Mouse (Mus musculus): ENCODE results near the gene Ralgps1. TPM values are rescaled to one million over a fixed set of nuclear protein-coding genes. Genes with fewer than 3 reads are reported as not detected.

Ralgps1 gene
- total and polyA plus RNA-seq, 2 experiments from 2014 or later = 20.7 to 69.9 TPM

DNA sequence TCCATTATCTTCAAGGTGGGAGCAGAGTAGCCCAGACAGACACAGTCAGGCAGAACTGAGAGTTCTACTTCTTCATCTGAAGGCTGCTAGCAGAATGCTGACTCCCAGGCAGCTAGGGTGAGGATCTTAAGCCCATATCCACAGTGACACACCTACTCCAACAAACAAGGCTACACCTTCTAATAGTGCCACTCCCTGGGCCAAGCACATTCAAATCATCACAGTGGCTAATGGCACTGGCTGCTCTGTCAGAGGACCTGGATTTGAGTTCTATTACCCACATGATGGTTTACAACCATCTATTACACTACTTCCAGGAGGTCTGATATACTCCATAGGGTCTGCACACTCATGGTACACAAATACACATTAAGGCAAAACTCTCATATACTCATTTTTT, 21.7 kb upstream of the Ralgps1 start:
- no peaks in the 10 kb centered on the region for H3K36me3 ChIP-seq (ENCODE audit: insufficient read depth, low read length)

DNA sequence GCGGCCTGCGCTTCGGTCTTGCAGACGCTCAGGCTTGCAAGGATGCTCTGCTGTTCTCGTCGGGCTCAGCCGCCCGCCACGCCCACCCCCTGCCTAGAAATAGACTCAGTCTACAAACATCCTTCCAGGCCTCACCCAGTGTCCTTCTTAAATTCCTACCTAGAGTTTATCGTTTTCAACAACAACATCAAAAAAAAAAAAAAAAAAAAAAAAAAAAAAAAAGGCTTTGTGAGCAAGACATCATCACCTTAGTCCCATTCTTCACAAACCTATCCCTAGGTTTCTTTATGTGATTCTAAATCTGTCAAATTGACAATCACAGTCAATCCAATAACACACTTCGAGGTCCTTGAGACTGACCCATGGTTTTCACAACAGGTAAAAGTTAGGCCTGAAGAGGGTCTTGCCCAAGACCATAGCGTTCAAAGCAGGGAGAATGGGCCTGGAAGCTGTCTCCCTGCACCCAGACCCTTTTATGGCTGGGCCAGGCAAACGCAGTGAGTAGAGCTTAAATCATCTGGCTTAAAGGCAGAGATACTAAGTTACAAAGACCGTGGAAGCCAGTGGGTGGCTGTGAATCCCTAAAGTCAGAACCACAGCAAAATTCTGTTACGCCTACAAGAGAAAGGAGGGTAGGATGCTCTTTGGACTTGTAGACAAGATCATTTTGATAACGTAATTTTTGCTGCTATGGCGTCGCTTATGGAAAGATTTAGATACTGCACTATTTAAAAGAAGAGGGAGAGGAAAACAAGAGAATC, 542 bp upstream of the Ralgps1 start:
- Histone ChIP-seq H3K36me3 (ENCODE audit: insufficient read depth, low read length) (no peaks in the 10 kb centered on the region), H3K27me3 (ENCODE audit: insufficient read depth, low read length) (no peaks in the 10 kb centered on the region), H3K4me1 (ENCODE audit: insufficient read depth, low read length) (no peaks in the 10 kb centered on the region), H3K4me3 (ENCODE audit: low read length) (peak overlapping the region; percentile 64; the same call in 1 of the 2 replicates), H3K9ac (replicated peaks; ENCODE audit: low read length) (peak overlapping the region; percentile 69; the same call in 1 of the 2 replicates), H3K9me3 (ENCODE audit: low read length) (no peaks in the 10 kb centered on the region), H3K4me2 (ENCODE audit: low read depth, low read length) (peak overlapping the region; percentile 72), H3K27ac (peak overlapping the region; percentile 98)
- ATAC-seq (no peak), DNase-seq (ENCODE audit: low spot score) (no peak)
- 30% methylated on average over 18 of the region's 18 CpGs for WGBS
- TF ChIP-seq CTCF (IDR thresholded peaks at IDR 0.05; ENCODE audit: low read depth) = no peak

More for the DNA sequence above, 21.7 kb upstream of the Ralgps1 start:
- H3K9me3 ChIP-seq (ENCODE audit: low read length) = 0 out of 2 replicates have a peak, but pooled peaks cover 4% of the 10 kb centered on the region
- DNase-seq (ENCODE audit: low spot score) (no peak), ATAC-seq (no peak)
- no peak overlapping the region for H3K4me3 ChIP-seq (ENCODE audit: low read length)
- no peak overlapping the region for H3K4me2 ChIP-seq (ENCODE audit: low read depth, low read length)
- no peak overlapping the region for H3K9ac ChIP-seq (replicated peaks; ENCODE audit: low read length)
- H3K27me3 ChIP-seq (ENCODE audit: insufficient read depth, low read length) = no peaks in the 10 kb centered on the region
- no peaks in the 10 kb centered on the region for H3K4me1 ChIP-seq (ENCODE audit: insufficient read depth, low read length)
- no peak overlapping the region for H3K27ac ChIP-seq
- TF ChIP-seq CTCF (IDR thresholded peaks at IDR 0.05; ENCODE audit: low read depth) = no peak

DNA sequence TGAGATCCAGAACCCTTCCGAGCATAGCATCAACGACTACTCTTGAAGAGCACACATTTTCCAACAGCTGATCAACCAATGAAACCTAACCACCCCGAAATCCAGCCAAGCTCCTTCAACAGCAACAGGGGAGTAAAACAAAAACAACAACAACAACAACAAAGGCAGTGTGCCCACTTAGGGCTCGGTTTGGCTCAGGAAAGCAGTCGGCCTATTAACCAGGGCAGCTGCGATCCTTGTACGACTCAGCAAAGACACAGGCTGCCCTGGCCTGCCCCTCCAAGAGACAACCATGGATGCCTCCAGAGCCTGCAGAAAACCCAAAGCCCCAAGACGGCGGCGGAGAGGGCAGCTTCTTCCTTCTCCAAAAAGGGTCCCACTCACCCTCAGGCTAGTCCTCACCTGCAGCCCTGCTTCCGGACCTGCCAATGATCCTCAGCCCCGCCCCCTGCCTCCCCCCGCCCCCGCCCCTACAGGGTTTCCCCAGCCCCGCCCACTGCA, 960 bp downstream of the Ralgps1 start:
- Histone ChIP-seq H3K4me1 (ENCODE audit: insufficient read depth, low read length) (peaks cover 5% of the 10 kb centered on the region; the same call in 1 of the 2 replicates), H3K4me2 (ENCODE audit: low read depth, low read length) (peak overlapping the region; percentile 72), H3K9me3 (ENCODE audit: low read length) (no peaks in the 10 kb centered on the region), H3K27ac (peak overlapping the region; percentile 98), H3K36me3 (ENCODE audit: insufficient read depth, low read length) (no peaks in the 10 kb centered on the region), H3K4me3 (ENCODE audit: low read length) (peak overlapping the region; percentile 64), H3K27me3 (ENCODE audit: insufficient read depth, low read length) (no peaks in the 10 kb centered on the region), H3K9ac (replicated peaks; ENCODE audit: low read length) (peak overlapping the region; percentile 69)
- DNase-seq (ENCODE audit: low spot score) = peak; percentile 42
- 5% methylated on average over 13 of the region's 15 CpGs for WGBS
- TF ChIP-seq CTCF (IDR thresholded peaks at IDR 0.05; ENCODE audit: low read depth) = no peak
- peak; percentile 6; the same call in 1 of the 2 replicates for ATAC-seq

DNA sequence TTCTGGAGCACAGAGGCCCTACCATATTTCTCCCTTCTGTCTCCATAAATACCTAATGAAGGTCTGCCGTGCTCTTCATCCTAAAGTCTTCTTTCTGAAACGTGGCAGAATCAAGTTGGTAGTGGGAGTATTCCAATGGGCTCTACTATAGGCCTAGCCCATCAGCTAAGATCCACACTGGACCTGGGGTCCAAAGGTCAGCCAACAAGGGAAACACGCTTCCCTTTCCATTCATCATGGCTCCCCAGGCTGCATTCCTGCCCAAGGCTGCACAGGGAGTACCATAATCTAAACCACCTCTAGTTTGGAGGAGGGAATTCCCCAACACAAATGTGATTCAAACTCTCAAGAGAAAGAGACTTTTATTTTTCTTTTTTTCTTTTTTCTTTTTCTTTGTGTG, 1.8 kb downstream of the Ralgps1 start:
- H3K4me3 ChIP-seq (ENCODE audit: low read length) = no peak overlapping the region
- no peaks in the 10 kb centered on the region for H3K9me3 ChIP-seq (ENCODE audit: low read length)
- no peak for DNase-seq (ENCODE audit: low spot score)
- H3K9ac ChIP-seq (replicated peaks; ENCODE audit: low read length) = no peak overlapping the region
- WGBS = 76% methylated on average over 3 of the region's 3 CpGs
- H3K4me1 ChIP-seq (ENCODE audit: insufficient read depth, low read length) = peaks cover 5% of the 10 kb centered on the region; the same call in 1 of the 2 replicates
- H3K4me2 ChIP-seq (ENCODE audit: low read depth, low read length) = peak overlapping the region; percentile 72
- no peak overlapping the region for H3K27ac ChIP-seq
- no peak for ATAC-seq
- no peak for TF ChIP-seq CTCF (IDR thresholded peaks at IDR 0.05; ENCODE audit: low read depth)
- H3K27me3 ChIP-seq (ENCODE audit: insufficient read depth, low read length) = no peaks in the 10 kb centered on the region
- H3K36me3 ChIP-seq (ENCODE audit: insufficient read depth, low read length) = no peaks in the 10 kb centered on the region

DNA sequence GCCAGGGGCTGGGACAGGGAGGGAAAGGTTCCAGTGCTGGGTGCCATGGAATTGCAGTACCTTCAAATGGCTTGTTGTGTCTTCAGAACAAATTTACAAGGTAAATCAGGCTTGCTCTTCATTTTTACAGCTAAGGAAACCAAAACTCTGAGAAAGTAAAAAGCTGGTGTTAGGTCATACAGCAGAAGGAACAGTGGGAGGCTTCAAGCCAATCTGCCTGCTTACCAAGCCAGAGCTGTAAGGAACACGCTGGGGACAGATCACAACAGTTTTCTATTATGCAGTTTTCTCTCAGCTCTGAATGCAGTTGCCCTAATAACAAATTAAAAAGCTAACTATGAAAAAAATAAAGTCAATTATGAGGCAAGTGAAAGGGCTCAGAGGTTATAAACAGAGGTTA, 2.8 kb downstream of the Ralgps1 start:
- 54% methylated on average over 1 of the region's 1 CpGs for WGBS
- H3K4me1 ChIP-seq (ENCODE audit: insufficient read depth, low read length) = peaks cover 5% of the 10 kb centered on the region; the same call in 1 of the 2 replicates
- TF ChIP-seq CTCF (IDR thresholded peaks at IDR 0.05; ENCODE audit: low read depth) = no peak
- no peak overlapping the region for H3K9ac ChIP-seq (replicated peaks; ENCODE audit: low read length)
- H3K36me3 ChIP-seq (ENCODE audit: insufficient read depth, low read length) = no peaks in the 10 kb centered on the region
- DNase-seq (ENCODE audit: low spot score) (no peak), ATAC-seq (no peak)
- no peak overlapping the region for H3K4me3 ChIP-seq (ENCODE audit: low read length)
- no peaks in the 10 kb centered on the region for H3K9me3 ChIP-seq (ENCODE audit: low read length)
- no peak overlapping the region for H3K27ac ChIP-seq
- H3K4me2 ChIP-seq (ENCODE audit: low read depth, low read length) = no peak overlapping the region
- no peaks in the 10 kb centered on the region for H3K27me3 ChIP-seq (ENCODE audit: insufficient read depth, low read length)

DNA sequence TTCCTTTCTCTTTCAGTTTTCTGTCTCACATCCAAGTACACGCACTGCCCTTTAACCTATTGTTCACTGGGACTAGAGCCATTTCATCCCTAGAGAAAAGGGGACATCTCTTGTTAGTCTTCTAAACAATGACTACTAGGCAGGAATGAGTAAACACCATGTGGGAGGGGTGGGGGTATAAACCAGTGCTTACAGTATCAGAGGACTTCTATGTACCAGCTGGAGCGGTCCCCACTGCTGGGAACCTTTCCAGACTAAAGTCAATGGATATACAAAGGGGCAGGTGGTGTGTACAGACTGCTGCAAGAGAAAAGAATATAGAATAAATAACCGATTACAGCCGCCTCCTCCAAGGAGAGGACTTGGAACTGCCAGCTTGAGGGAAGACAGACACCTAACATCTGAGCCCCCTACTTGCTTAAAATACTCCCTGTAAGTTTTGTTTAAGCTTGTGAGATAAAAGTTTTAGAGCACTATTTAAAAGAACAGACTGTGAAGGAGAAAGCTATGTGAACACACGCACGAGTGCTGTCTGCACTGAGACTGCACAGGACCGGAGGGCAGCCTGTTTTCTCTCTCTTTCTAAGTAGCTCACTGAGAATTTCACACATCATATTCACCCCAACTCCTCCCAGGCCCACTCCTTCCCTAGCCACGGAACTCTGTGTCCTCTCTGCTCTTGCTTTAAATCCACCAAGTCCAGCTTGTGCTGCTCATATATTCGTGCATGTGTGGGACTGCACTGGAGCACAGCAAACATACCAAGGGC, 5.4 kb downstream of the Ralgps1 start:
- 0 out of 2 replicates have a peak overlapping the region, but pooled peaks have one; percentile 24 for H3K9ac ChIP-seq (replicated peaks; ENCODE audit: low read length)
- peak; percentile 73 for DNase-seq (ENCODE audit: low spot score)
- no peak for TF ChIP-seq CTCF (IDR thresholded peaks at IDR 0.05; ENCODE audit: low read depth)
- H3K27ac ChIP-seq = peak overlapping the region; percentile 48; the same call in 1 of the 2 replicates
- no peaks in the 10 kb centered on the region for H3K36me3 ChIP-seq (ENCODE audit: insufficient read depth, low read length)
- no peaks in the 10 kb centered on the region for H3K9me3 ChIP-seq (ENCODE audit: low read length)
- H3K4me1 ChIP-seq (ENCODE audit: insufficient read depth, low read length) = peaks cover 5% of the 10 kb centered on the region; the same call in 1 of the 2 replicates
- H3K27me3 ChIP-seq (ENCODE audit: insufficient read depth, low read length) = no peaks in the 10 kb centered on the region
- ATAC-seq = peak; percentile 53
- H3K4me2 ChIP-seq (ENCODE audit: low read depth, low read length) = 0 out of 2 replicates have a peak overlapping the region, but pooled peaks have one; percentile 7
- H3K4me3 ChIP-seq (ENCODE audit: low read length) = no peak overlapping the region
- WGBS = 39% methylated on average over 9 of the region's 9 CpGs
